Mouse (Mus musculus): Measurements from ENCODE around the gene Amt. TPM values are rescaled to one million over a fixed set of nuclear protein-coding genes. Genes with fewer than 3 reads are reported as not detected.
A peak's percentile ranks its signal among the peaks of the same experiment; 100 is the strongest.

The Amt gene
- polyA plus RNA-seq (2015; fragmentation: Nextera tagmentation; extraction: Ambion mirVana): 33.6 and 35.5 TPM in 2 replicates

DNA sequence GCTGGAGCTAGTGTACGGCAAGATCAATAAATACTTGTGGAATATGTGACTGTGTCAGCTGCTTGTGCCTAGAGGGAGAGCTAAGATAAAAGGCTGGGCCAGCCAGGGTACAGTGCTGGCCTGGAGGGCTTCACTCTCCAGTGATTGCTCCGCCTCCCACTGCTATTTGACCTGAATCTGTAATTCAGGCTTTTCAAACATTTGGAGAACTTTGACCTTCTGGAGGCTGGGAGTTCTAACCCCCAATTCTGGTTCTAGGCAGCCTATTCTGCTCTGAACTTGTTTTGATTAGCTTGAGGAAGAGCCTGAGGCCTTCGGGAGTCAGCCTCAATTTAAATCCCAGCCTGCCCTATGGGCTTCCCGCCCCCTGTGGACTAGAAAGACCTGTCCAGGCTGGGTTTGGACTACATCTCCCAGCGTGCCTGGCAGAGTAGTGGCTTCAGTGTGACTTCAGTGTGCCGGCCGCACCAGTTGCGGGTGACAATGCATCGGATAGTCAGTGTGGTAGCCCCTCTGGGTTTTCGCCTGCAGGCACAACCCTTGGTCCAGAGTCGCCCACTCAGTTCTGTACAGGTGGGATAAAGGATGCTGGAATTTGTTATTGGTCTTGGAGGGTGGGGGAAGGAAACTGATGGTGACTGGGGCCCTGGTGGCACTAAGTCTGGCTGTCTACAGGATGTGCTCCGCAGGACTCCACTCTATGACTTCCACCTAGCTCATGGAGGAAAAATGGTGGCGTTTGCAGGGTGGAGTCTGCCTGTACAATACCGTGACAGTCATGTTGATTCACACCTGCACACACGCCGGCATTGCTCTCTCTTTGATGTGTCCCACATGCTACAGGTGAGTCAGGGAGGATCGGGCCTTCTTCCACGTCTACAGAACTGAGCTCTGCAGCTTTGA is at the start of gene Amt:
Gene Amt, plus strand, starts transcription at position 401 of the 903 bp plus-strand sequence.
- peak within 1 kb of the TSS; percentile 45; the same call in 1 of the 2 replicates for H3K27ac ChIP-seq
- ATAC-seq: peak; percentile 79
- H3K4me2 ChIP-seq (replicated peaks): peak within 1 kb of the TSS; percentile 47
- H3K36me3 ChIP-seq: peaks cover 46% of the 10 kb centered on the region
- H3K27me3 ChIP-seq: no peaks in the 10 kb centered on the region
- peak within 1 kb of the TSS; percentile 33 for H3K4me3 ChIP-seq (replicated peaks)
- H3K9ac ChIP-seq (replicated peaks): peak within 1 kb of the TSS; percentile 57
- 15% methylated on average over 18 of the region's 18 CpGs for WGBS
- H3K4me1 ChIP-seq (replicated peaks): peaks cover 18% of the 10 kb centered on the region
- no peaks in the 10 kb centered on the region for H3K9me3 ChIP-seq

DNA sequence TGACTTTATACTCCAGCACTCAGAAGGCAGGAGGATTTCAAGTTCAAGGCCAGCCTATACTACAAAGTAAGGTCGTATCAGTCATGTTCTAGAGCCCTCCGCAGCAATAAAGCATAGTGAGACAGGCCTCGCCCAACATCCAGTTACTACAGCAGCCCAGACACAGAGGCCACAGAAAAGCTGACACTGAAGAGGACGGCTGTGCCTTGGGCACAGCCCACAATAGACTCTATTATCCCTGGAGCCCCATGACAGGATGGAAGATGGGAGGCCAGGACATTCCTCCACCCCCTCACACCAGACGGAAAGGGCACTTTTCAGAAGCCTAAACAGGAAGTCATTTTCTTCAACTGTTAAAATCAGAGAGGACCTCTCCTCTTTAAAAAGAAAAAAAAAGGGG is 47.7 kb upstream of the Amt start:
- ATAC-seq: no peak
- Histone ChIP-seq H3K4me1 (replicated peaks) (no peaks in the 10 kb centered on the region), H3K9ac (replicated peaks) (no peak overlapping the region), H3K9me3 (no peaks in the 10 kb centered on the region), H3K27ac (no peak overlapping the region), H3K36me3 (peaks cover 31% of the 10 kb centered on the region), H3K4me3 (replicated peaks) (no peak overlapping the region), H3K4me2 (replicated peaks) (no peak overlapping the region), H3K27me3 (no peaks in the 10 kb centered on the region)
- 74% methylated on average over 5 of the region's 5 CpGs for WGBS

DNA sequence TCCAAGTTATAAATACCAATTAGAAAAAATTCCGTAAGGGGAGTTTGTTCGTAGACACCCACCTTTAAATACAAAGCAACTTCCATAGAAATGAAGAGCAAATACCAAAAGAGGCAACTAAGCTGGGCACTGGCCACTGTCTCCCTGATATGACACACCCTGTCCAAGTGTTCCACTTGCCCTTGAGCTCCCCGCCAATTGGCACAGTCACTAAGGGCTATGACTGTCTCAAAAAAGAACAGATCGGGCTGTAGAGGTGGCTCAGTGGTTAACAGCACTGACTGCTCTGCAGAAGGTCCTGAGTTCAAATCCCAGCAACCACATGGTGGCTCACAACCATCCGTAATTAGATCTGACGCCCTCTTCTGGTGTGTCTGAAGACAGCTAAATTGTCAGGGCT is 44.8 kb upstream of the Amt start:
- no peak overlapping the region for H3K9ac ChIP-seq (replicated peaks)
- no peaks in the 10 kb centered on the region for H3K4me1 ChIP-seq (replicated peaks)
- 92% methylated on average over 6 of the region's 6 CpGs for WGBS
- no peaks in the 10 kb centered on the region for H3K9me3 ChIP-seq
- ATAC-seq: no peak
- H3K4me2 ChIP-seq (replicated peaks): no peak overlapping the region
- peaks cover 28% of the 10 kb centered on the region for H3K36me3 ChIP-seq
- no peak overlapping the region for H3K4me3 ChIP-seq (replicated peaks)
- no peaks in the 10 kb centered on the region for H3K27me3 ChIP-seq
- no peak overlapping the region for H3K27ac ChIP-seq

DNA sequence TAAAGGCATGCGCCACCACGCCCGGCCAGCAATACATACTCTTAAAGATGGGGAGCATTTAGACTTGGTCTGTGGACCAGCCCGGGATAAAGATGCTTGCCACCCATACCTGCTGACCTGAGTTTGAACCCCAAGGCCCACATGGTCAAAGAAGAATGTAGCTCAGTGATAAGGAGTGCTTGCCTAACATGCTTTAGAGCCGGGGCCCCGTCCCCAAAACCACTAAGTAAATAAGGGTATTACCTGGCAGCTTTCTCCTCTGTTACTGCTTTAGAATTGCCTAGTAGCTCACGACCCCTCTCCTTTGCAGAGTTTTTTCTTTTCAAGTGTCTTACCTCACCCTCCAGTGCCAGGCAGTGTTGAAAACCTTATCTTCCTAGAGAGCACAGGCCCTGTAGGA is 43.9 kb upstream of the Amt start:
- peaks cover 26% of the 10 kb centered on the region for H3K36me3 ChIP-seq
- no peaks in the 10 kb centered on the region for H3K27me3 ChIP-seq
- H3K9me3 ChIP-seq: no peaks in the 10 kb centered on the region
- no peak overlapping the region for H3K4me3 ChIP-seq (replicated peaks)
- ATAC-seq: no peak
- no peak overlapping the region for H3K9ac ChIP-seq (replicated peaks)
- no peak overlapping the region for H3K4me2 ChIP-seq (replicated peaks)
- WGBS: 98% methylated on average over 7 of the region's 7 CpGs
- no peak overlapping the region for H3K27ac ChIP-seq
- H3K4me1 ChIP-seq (replicated peaks): no peaks in the 10 kb centered on the region

DNA sequence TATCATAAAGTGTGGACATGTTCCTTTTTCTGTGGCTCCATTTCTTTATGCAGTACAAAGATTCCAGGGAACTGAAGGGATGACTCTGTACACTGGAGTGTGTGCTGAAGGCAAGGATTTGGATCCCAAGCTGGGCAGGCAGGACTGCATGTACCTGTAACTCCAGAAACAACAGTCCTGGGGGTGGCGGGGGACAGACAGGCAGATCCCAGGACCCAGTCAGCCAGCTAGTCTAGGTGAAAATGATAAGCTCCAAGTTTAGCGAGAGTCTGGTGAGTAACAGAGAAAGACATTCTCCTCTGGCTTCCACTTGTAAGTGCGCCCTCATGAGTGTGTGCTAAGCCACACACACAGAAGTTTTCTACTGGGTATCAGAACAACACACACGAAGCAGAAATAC is 36.1 kb upstream of the Amt start:
- H3K36me3 ChIP-seq: no peaks in the 10 kb centered on the region
- H3K4me2 ChIP-seq (replicated peaks): no peak overlapping the region
- no peak for ATAC-seq
- no peak overlapping the region for H3K9ac ChIP-seq (replicated peaks)
- peaks cover 28% of the 10 kb centered on the region for H3K4me1 ChIP-seq (replicated peaks)
- H3K4me3 ChIP-seq (replicated peaks): no peak overlapping the region
- no peak overlapping the region for H3K27ac ChIP-seq
- H3K27me3 ChIP-seq: no peaks in the 10 kb centered on the region
- H3K9me3 ChIP-seq: no peaks in the 10 kb centered on the region
- 89% methylated on average over 4 of the region's 4 CpGs for WGBS

DNA sequence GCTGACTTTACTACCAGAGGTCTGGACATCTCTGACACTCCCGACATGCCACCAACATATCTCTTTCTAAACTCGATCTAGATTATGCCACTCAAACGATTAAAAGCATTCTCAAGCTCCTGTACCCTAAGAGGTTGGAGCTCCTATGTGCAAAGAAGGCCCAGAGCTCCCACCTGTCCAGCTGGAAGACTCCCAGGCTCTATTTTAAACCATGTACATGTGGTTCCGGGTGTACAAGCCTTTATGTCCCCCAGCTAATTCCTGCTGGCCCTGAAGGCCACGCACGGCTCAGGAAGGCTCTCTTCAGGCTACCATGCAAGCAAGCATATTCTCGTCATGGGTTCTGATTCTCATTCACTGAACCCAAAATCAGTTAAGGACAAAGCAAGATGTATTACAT is 34.8 kb upstream of the Amt start:
- ATAC-seq: no peak
- H3K4me3 ChIP-seq (replicated peaks): peak overlapping the region; percentile 98; the same call in 1 of the 2 replicates
- H3K9me3 ChIP-seq: no peaks in the 10 kb centered on the region
- peak overlapping the region; percentile 83 for H3K4me2 ChIP-seq (replicated peaks)
- H3K9ac ChIP-seq (replicated peaks): 0 out of 2 replicates have a peak overlapping the region, but pooled peaks have one; percentile 15
- H3K27ac ChIP-seq: no peak overlapping the region
- no peaks in the 10 kb centered on the region for H3K27me3 ChIP-seq
- no peaks in the 10 kb centered on the region for H3K36me3 ChIP-seq
- WGBS: 82% methylated on average over 7 of the region's 7 CpGs
- peaks cover 28% of the 10 kb centered on the region for H3K4me1 ChIP-seq (replicated peaks)

DNA sequence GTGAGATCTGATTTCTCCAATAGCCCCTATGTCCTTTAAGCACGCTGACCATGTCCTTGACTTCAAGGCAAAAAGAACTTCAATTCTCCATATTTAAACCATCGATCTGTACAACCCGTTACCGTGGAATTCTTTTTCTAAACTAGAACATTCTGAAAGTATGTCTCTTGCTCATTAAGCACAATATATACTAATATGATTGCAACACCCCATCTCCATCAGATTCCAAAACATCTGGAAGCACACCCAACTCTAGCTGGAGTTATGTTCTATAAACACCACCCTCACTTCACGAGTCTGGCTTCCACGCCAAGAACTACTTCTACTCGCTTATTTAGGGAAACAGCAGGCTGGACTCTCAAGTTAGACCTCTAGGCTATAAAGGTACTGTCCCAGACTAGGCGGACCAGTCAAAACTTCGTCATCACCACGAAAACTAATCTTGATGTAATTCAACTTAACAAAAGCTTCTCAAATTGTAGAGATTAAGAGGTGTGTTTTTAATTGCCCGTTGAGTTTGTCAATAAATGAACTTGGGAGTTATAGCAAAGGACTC is 34.1 kb upstream of the Amt start:
- H3K36me3 ChIP-seq: no peaks in the 10 kb centered on the region
- WGBS: 43% methylated on average over 11 of the region's 11 CpGs
- H3K4me3 ChIP-seq (replicated peaks): peak overlapping the region; percentile 98
- H3K4me1 ChIP-seq (replicated peaks): peaks cover 28% of the 10 kb centered on the region
- peak overlapping the region; percentile 94 for H3K27ac ChIP-seq
- peak overlapping the region; percentile 83 for H3K4me2 ChIP-seq (replicated peaks)
- H3K9ac ChIP-seq (replicated peaks): peak overlapping the region; percentile 86
- H3K27me3 ChIP-seq: no peaks in the 10 kb centered on the region
- no peaks in the 10 kb centered on the region for H3K9me3 ChIP-seq
- no peak for ATAC-seq

DNA sequence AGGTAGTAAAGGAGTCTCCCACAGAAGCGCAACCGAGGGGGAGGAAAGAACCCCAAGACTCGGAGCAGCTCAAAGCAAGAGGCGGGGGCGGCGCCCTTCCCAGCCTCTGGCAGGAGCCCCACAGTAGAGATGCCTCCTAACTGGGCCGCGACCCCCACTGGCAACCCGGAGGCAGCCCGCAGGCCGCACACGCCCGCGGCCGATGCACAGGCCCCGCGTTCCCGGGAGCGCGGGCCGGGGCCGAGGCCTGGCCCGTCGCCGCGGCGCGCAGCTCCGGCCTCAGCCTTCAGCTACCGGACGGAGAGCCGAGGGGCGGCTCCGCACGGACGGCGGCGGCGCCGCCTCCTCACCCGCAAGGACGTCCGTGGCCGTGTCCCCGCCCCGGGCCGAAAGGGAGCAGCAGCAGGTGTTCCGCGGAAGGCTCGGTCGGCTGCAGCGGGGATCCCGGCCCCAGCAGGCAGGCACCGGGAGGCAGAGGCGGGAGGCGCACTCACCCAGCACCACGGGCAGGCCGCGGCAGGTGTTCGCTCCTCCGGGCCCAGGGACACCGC is 33.4 kb upstream of the Amt start:
- Histone ChIP-seq H3K9ac (replicated peaks) (peak overlapping the region; percentile 86), H3K27me3 (no peaks in the 10 kb centered on the region), H3K4me3 (replicated peaks) (peak overlapping the region; percentile 98), H3K4me2 (replicated peaks) (peak overlapping the region; percentile 83), H3K9me3 (no peaks in the 10 kb centered on the region), H3K36me3 (no peaks in the 10 kb centered on the region), H3K4me1 (replicated peaks) (peaks cover 28% of the 10 kb centered on the region), H3K27ac (peak overlapping the region; percentile 94)
- WGBS: under 1% methylated on average over 53 of the region's 62 CpGs
- ATAC-seq: peak; percentile 73

DNA sequence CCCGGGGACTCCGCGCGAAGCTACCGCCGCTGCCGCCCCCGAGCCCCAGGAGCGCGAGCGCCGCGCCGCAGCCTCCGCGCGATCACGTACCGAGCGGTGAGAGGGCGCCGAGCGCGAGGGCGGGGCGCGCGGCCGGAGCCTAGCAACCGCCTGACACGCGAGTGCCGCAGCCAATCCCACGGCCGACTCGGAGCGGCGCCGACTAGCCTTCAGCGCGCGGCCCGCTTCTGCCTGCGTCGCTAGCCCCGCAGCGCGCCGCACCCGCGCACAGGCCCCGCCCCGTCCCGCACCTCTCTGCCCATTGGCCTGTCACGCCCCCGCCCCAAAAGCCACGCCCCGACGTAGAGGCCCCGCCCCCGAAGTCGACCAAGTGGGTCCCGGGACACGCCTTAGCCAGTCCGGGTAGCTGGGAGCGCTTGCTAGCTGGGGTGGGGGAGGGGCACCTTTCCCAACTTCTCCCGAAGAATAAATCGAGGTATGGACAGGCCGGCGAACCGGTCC is 32.9 kb upstream of the Amt start, which contains the start of gene Dag1:
Gene Dag1, minus strand, starts transcription at position 269 of the 501 bp plus-strand sequence.
- no peaks in the 10 kb centered on the region for H3K9me3 ChIP-seq
- no peaks in the 10 kb centered on the region for H3K27me3 ChIP-seq
- ATAC-seq: peak; percentile 99
- WGBS: under 1% methylated on average over 62 of the region's 71 CpGs
- no peaks in the 10 kb centered on the region for H3K36me3 ChIP-seq
- peak within 1 kb of the TSS; percentile 94 for H3K27ac ChIP-seq
- H3K9ac ChIP-seq (replicated peaks): peak within 1 kb of the TSS; percentile 86
- H3K4me1 ChIP-seq (replicated peaks): peaks cover 28% of the 10 kb centered on the region
- peak within 1 kb of the TSS; percentile 83 for H3K4me2 ChIP-seq (replicated peaks)
- H3K4me3 ChIP-seq (replicated peaks): peak within 1 kb of the TSS; percentile 98

DNA sequence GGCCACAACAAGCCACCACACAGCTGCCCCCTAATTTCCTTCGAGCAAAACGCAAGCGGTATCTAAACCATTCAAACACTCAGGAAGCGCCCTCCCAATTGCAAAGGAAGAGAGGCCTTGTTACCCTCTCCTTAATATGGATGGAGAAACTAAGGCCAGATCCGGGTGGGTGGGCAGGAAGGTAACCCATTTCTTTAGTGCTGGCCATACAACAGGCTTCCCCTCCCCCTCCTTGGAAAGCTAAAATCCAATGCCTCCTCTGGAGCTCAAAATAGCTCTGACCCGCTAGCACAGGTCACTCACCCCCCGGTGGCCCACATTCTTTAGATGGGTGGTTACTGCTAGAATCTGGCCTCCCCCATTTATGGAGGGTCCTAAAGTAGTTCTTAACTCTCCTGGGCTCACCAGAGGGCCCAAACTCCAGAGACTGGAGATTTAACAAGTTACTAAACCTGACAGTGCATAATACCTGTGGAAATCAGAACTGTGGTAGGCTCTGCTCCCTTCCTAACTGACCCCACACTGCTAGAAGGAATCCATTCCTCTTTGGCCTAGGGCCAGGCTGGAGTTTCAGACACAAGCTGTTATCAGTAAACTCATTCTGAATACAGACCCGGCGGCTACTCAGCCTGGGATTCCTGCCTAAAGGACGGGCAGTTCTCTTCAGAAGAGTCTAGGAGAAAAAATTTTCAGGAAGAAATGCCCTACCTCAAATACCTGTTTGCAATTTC is 32.3 kb upstream of the Amt start:
- no peak for ATAC-seq
- H3K36me3 ChIP-seq: no peaks in the 10 kb centered on the region
- H3K27ac ChIP-seq: peak overlapping the region; percentile 94; the same call in 1 of the 2 replicates
- H3K27me3 ChIP-seq: no peaks in the 10 kb centered on the region
- peak overlapping the region; percentile 98 for H3K4me3 ChIP-seq (replicated peaks)
- WGBS: 21% methylated on average over 10 of the region's 10 CpGs
- peak overlapping the region; percentile 86 for H3K9ac ChIP-seq (replicated peaks)
- peak overlapping the region; percentile 83 for H3K4me2 ChIP-seq (replicated peaks)
- H3K4me1 ChIP-seq (replicated peaks): peaks cover 28% of the 10 kb centered on the region
- no peaks in the 10 kb centered on the region for H3K9me3 ChIP-seq

DNA sequence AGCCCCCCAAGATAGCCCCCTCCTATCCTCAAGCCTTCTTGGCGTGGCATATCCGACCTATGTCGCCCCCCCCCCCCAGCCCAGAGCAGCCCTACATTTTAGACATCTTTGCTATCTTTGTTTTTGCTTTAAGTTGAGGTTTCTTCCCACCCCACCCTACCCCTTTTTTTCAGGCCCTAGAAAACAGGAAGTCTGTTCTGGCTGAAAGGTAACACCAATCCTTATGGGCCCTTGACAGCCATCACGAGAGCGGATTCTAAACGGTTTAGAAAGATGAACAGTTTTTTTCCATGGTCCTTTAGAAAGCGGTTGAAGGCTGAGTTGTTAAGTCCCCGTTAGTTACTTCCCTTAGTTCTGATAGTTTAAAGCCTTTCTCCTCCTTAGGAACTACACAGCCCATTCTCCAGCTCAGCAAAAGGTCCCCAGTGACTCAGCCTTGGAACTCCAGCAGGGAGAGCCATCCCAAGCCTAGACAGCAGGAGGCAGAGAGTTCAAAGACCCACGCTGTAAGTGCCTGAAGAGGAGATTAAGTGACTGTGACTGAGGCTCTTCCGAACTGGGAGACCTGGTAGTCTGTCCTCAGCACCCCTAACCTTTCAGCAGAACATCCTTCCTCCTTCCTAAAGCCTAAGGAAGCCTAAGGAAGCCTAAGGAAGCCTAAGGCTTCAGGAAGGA is 30.3 kb upstream of the Amt start:
- WGBS: 64% methylated on average over 10 of the region's 10 CpGs
- ATAC-seq: no peak
- Histone ChIP-seq H3K27me3 (no peaks in the 10 kb centered on the region), H3K4me1 (replicated peaks) (peaks cover 23% of the 10 kb centered on the region), H3K4me2 (replicated peaks) (no peak overlapping the region), H3K9me3 (no peaks in the 10 kb centered on the region), H3K9ac (replicated peaks) (no peak overlapping the region), H3K27ac (no peak overlapping the region), H3K4me3 (replicated peaks) (no peak overlapping the region), H3K36me3 (no peaks in the 10 kb centered on the region)

All from midbrain, embryonic 13.5 days (tissue).